Mouse (Mus musculus): Measurements from ENCODE around the gene Pptc7. TPM values are rescaled to one million over a fixed set of nuclear protein-coding genes. Genes with fewer than 3 reads are reported as not detected.

The Pptc7 gene
- polyA plus RNA-seq, 1 experiment = 6.3 TPM

GRCm38 (mm10) chr5:122334682-122335081, 50.5 kb downstream of the Pptc7 start:
- Histone ChIP-seq H3K79me3 (ENCODE audit: low read depth) (no peaks in the 10 kb centered on the region), H3K27me3 (ENCODE audit: control insufficient read depth, insufficient read depth, insufficient read length) (no peaks in the 10 kb centered on the region), H3K4me3 (ENCODE audit: insufficient read depth, poor library complexity, severe bottlenecking) (no peak overlapping the region), H3K79me2 (ENCODE audit: control insufficient read depth, insufficient read depth) (no peaks in the 10 kb centered on the region), H3K36me3 (ENCODE audit: control insufficient read depth, insufficient read depth) (no peaks in the 10 kb centered on the region), H3ac (ENCODE audit: control insufficient read depth, insufficient read length, low read depth) (no peak overlapping the region)
- no peak for TF ChIP-seq CTCF (IDR thresholded peaks at IDR 0.05; ENCODE audit: control insufficient read depth, insufficient read depth, insufficient read length)
- TF ChIP-seq MYOD1 (IDR thresholded peaks at IDR 0.05; ENCODE audit: control insufficient read depth, insufficient read length, low read depth) = no peak
- no peak for TF ChIP-seq USF1 (IDR thresholded peaks at IDR 0.05; ENCODE audit: low read depth)
- TF ChIP-seq CEBPB (IDR thresholded peaks at IDR 0.05; ENCODE audit: low read depth) = no peak
- no peak for TF ChIP-seq FOSL1 (IDR thresholded peaks at IDR 0.05; ENCODE audit: insufficient read depth, low read length, poor library complexity, severe bottlenecking)
- no peak for TF ChIP-seq MAX (IDR thresholded peaks at IDR 0.05)
- TF ChIP-seq MYOG (IDR thresholded peaks at IDR 0.05; ENCODE audit: control insufficient read depth, extremely low read depth, insufficient read length) = no peak

GRCm38 (mm10) chr5:122336554-122337294, 52.6 kb downstream of the Pptc7 start:
- Histone ChIP-seq H3K36me3 (ENCODE audit: control insufficient read depth, insufficient read depth) (no peaks in the 10 kb centered on the region), H3K79me2 (ENCODE audit: control insufficient read depth, insufficient read depth) (no peaks in the 10 kb centered on the region), H3ac (ENCODE audit: control insufficient read depth, insufficient read length, low read depth) (no peak overlapping the region), H3K79me3 (ENCODE audit: low read depth) (no peaks in the 10 kb centered on the region), H3K4me3 (ENCODE audit: insufficient read depth, poor library complexity, severe bottlenecking) (no peak overlapping the region), H3K27me3 (ENCODE audit: control insufficient read depth, insufficient read depth, insufficient read length) (no peaks in the 10 kb centered on the region)
- no peak for TF ChIP-seq CTCF (IDR thresholded peaks at IDR 0.05; ENCODE audit: control insufficient read depth, insufficient read depth, insufficient read length)
- TF ChIP-seq USF1 (IDR thresholded peaks at IDR 0.05; ENCODE audit: low read depth) = no peak
- no peak for TF ChIP-seq MYOD1 (IDR thresholded peaks at IDR 0.05; ENCODE audit: control insufficient read depth, insufficient read length, low read depth)
- TF ChIP-seq CEBPB (IDR thresholded peaks at IDR 0.05; ENCODE audit: low read depth) = no peak
- no peak for TF ChIP-seq MAX (IDR thresholded peaks at IDR 0.05)
- TF ChIP-seq FOSL1 (IDR thresholded peaks at IDR 0.05; ENCODE audit: insufficient read depth, low read length, poor library complexity, severe bottlenecking) = no peak
- TF ChIP-seq MYOG (IDR thresholded peaks at IDR 0.05; ENCODE audit: control insufficient read depth, extremely low read depth, insufficient read length) = no peak

DNA sequence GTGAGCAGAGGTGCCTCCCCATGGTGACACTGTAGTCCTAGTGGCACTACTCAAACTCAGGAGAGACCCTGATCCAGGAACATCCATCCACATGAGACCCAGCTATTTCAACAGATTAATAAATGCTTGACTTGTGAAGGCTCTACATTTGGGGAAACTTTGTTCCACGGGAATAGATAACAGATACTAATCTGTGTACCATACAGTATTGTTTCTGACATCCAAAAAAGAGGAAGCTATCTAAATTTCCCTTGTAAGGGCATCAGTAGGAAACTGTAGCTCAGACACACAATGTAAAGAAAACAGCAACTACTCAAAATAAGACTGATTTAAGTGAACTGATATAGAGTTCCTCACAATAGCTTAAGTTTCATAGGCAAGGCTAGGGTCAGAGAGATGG, 58.7 kb downstream of the Pptc7 start:
- Histone ChIP-seq H3K79me3 (ENCODE audit: low read depth) (no peaks in the 10 kb centered on the region), H3K27me3 (ENCODE audit: control insufficient read depth, insufficient read depth, insufficient read length) (no peaks in the 10 kb centered on the region), H3ac (ENCODE audit: control insufficient read depth, insufficient read length, low read depth) (no peak overlapping the region), H3K79me2 (ENCODE audit: control insufficient read depth, insufficient read depth) (no peaks in the 10 kb centered on the region), H3K36me3 (ENCODE audit: control insufficient read depth, insufficient read depth) (no peaks in the 10 kb centered on the region), H3K4me3 (ENCODE audit: insufficient read depth, poor library complexity, severe bottlenecking) (no peak overlapping the region)
- TF ChIP-seq CEBPB (IDR thresholded peaks at IDR 0.05; ENCODE audit: low read depth) (no peak), CTCF (IDR thresholded peaks at IDR 0.05; ENCODE audit: control insufficient read depth, insufficient read depth, insufficient read length) (no peak), MYOG (IDR thresholded peaks at IDR 0.05; ENCODE audit: control insufficient read depth, extremely low read depth, insufficient read length) (no peak), MAX (IDR thresholded peaks at IDR 0.05) (no peak), USF1 (IDR thresholded peaks at IDR 0.05; ENCODE audit: low read depth) (no peak), FOSL1 (IDR thresholded peaks at IDR 0.05; ENCODE audit: insufficient read depth, low read length, poor library complexity, severe bottlenecking) (no peak), MYOD1 (IDR thresholded peaks at IDR 0.05; ENCODE audit: control insufficient read depth, insufficient read length, low read depth) (no peak)

- Histone ChIP-seq H3K79me3 (ENCODE audit: low read depth) (no peaks in the 10 kb centered on the region), H3ac (ENCODE audit: control insufficient read depth, insufficient read length, low read depth) (no peak overlapping the region), H3K4me3 (ENCODE audit: insufficient read depth, poor library complexity, severe bottlenecking) (no peak overlapping the region), H3K79me2 (ENCODE audit: control insufficient read depth, insufficient read depth) (no peaks in the 10 kb centered on the region), H3K27me3 (ENCODE audit: control insufficient read depth, insufficient read depth, insufficient read length) (no peaks in the 10 kb centered on the region), H3K36me3 (ENCODE audit: control insufficient read depth, insufficient read depth) (no peaks in the 10 kb centered on the region)
- no peak for TF ChIP-seq USF1 (IDR thresholded peaks at IDR 0.05; ENCODE audit: low read depth)
- TF ChIP-seq MYOG (IDR thresholded peaks at IDR 0.05; ENCODE audit: control insufficient read depth, extremely low read depth, insufficient read length) = no peak
- no peak for TF ChIP-seq CEBPB (IDR thresholded peaks at IDR 0.05; ENCODE audit: low read depth)
- TF ChIP-seq MYOD1 (IDR thresholded peaks at IDR 0.05; ENCODE audit: control insufficient read depth, insufficient read length, low read depth) = no peak
- TF ChIP-seq CTCF (IDR thresholded peaks at IDR 0.05; ENCODE audit: control insufficient read depth, insufficient read depth, insufficient read length) = no peak
- no peak for TF ChIP-seq FOSL1 (IDR thresholded peaks at IDR 0.05; ENCODE audit: insufficient read depth, low read length, poor library complexity, severe bottlenecking)
- no peak for TF ChIP-seq MAX (IDR thresholded peaks at IDR 0.05)
These were observed 59.6 kb downstream of the Pptc7 start for GRCm38 (mm10) chr5:122343768-122344167.

DNA sequence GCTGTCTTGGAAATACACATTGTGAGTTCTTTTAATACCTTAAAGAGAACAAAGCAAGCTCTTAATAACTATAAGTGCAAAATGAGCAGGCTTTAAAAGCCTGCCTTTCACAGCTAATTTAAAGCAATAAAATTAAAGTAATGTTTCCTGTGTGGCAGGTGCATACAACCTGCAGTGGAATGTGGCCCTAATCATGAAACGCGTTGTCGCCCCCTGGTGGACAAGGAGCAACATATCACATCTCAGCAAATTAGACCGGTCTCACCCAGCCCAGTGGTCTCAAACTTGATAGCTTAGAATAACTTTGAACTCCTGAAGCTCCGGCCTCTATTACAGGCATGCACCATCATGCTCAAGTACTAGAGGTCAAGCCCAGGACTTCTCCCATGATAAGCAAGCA, 60.1 kb downstream of the Pptc7 start:
- Histone ChIP-seq H3K36me3 (ENCODE audit: control insufficient read depth, insufficient read depth) (no peaks in the 10 kb centered on the region), H3K79me3 (ENCODE audit: low read depth) (no peaks in the 10 kb centered on the region), H3K79me2 (ENCODE audit: control insufficient read depth, insufficient read depth) (no peaks in the 10 kb centered on the region), H3K4me3 (ENCODE audit: insufficient read depth, poor library complexity, severe bottlenecking) (no peak overlapping the region), H3ac (ENCODE audit: control insufficient read depth, insufficient read length, low read depth) (no peak overlapping the region), H3K27me3 (ENCODE audit: control insufficient read depth, insufficient read depth, insufficient read length) (no peaks in the 10 kb centered on the region)
- TF ChIP-seq FOSL1 (IDR thresholded peaks at IDR 0.05; ENCODE audit: insufficient read depth, low read length, poor library complexity, severe bottlenecking) = no peak
- TF ChIP-seq USF1 (IDR thresholded peaks at IDR 0.05; ENCODE audit: low read depth) = no peak
- TF ChIP-seq CTCF (IDR thresholded peaks at IDR 0.05; ENCODE audit: control insufficient read depth, insufficient read depth, insufficient read length) = peak; percentile 76
- no peak for TF ChIP-seq CEBPB (IDR thresholded peaks at IDR 0.05; ENCODE audit: low read depth)
- no peak for TF ChIP-seq MYOG (IDR thresholded peaks at IDR 0.05; ENCODE audit: control insufficient read depth, extremely low read depth, insufficient read length)

All from C2C12 (cell line).